8 mouse cellular contexts compared by ENCODE assay signal in genomic region chr15:5117031-5117601, GRCm38 (mm10). TPM values are rescaled to one million over a fixed set of nuclear protein-coding genes. Genes with fewer than 3 reads are reported as not detected.
DNase-seq lines count a peak whose midpoint lies in the region; ATAC-seq and TF ChIP-seq lines count a peak whose summit lies in the region.

No protein-coding gene starts in this region.

- H3ac ChIP-seq in myocyte (ENCODE audit: control insufficient read depth, insufficient read length) = peak overlapping the region; percentile 17

- no peak for TF ChIP-seq POLR2A in myocyte (IDR thresholded peaks at IDR 0.05; ENCODE audit: insufficient read length, low read depth)

- peak overlapping the region; percentile 89 for H3K4me3 ChIP-seq in forebrain, embryonic 10.5 days
- peak overlapping the region; percentile 79 for H3K4me3 ChIP-seq in kidney, postnatal 0 days (replicated peaks; ENCODE audit: low read depth, low read length)
- peak overlapping the region; percentile 95 for H3K4me3 ChIP-seq in myocyte

- 4% methylated on average over 22 of the region's 22 CpGs for WGBS in forebrain, embryonic 10.5 days
- WGBS in kidney, postnatal 0 days = 1% methylated on average over 22 of the region's 22 CpGs

- H3K27me3 ChIP-seq in forebrain, embryonic 10.5 days (ENCODE audit: poor library complexity, severe bottlenecking) = no peaks in the 10 kb centered on the region
- H3K27me3 ChIP-seq in kidney, postnatal 0 days (ENCODE audit: insufficient read depth, low read length) = no peaks in the 10 kb centered on the region
- no peaks in the 10 kb centered on the region for H3K27me3 ChIP-seq in myocyte (ENCODE audit: control insufficient read depth, insufficient read depth, insufficient read length)

- peaks cover 23% of the 10 kb centered on the region for H3K4me1 ChIP-seq in forebrain, embryonic 10.5 days
- no peaks in the 10 kb centered on the region for H3K4me1 ChIP-seq in kidney, postnatal 0 days (replicated peaks; ENCODE audit: insufficient read depth, low read length)

- H3K27ac ChIP-seq in forebrain, embryonic 10.5 days = peak overlapping the region; percentile 96
- peak overlapping the region; percentile 75 for H3K27ac ChIP-seq in kidney, postnatal 0 days

- H3K36me3 ChIP-seq in forebrain, embryonic 10.5 days (replicated peaks) = peaks cover 50% of the 10 kb centered on the region
- peaks cover 30% of the 10 kb centered on the region for H3K36me3 ChIP-seq in kidney, postnatal 0 days (ENCODE audit: insufficient read depth, low read length)
- peaks cover 51% of the 10 kb centered on the region for H3K36me3 ChIP-seq in myocyte (ENCODE audit: control insufficient read depth, insufficient read depth)

- ATAC-seq in cerebellum, adult (ENCODE audit: insufficient number of reproducible peaks, low FRiP score, low TSS enrichment) = no peak
- ATAC-seq in kidney, postnatal 0 days (replicated peaks; ENCODE audit: low FRiP score, low read depth) = no peak

- DNase-seq in cerebellum, adult 11-12 months = peak; percentile 41
- peak; percentile 59 for DNase-seq in A20 (ENCODE audit: low read depth, low spot score)
- no peak for DNase-seq in forebrain, embryonic 10.5 days (ENCODE audit: extremely low spot score, low spot score)
- DNase-seq in kidney, postnatal 0 days (ENCODE audit: low spot score) = peak; percentile 45
- no peak for DNase-seq in gastrocnemius, postnatal 14 days
- DNase-seq in gastrocnemius, adult 18-20 months (ENCODE audit: low spot score) = no peak

- H3K79me2 ChIP-seq in myocyte (ENCODE audit: control insufficient read depth, insufficient read depth) = peaks cover 34% of the 10 kb centered on the region

- peak overlapping the region; percentile 78 for H3K4me2 ChIP-seq in kidney, postnatal 0 days (ENCODE audit: low read length)
- H3K4me2 ChIP-seq in myocyte (ENCODE audit: low read depth) = peak overlapping the region; percentile 95

- no peak for TF ChIP-seq CTCF in kidney, postnatal 0 days (IDR thresholded peaks at IDR 0.05; ENCODE audit: low read depth)

- no peaks in the 10 kb centered on the region for H3K9me3 ChIP-seq in forebrain, embryonic 10.5 days
- H3K9me3 ChIP-seq in kidney, postnatal 0 days (replicated peaks; ENCODE audit: low read length) = no peaks in the 10 kb centered on the region

- intact Hi-C loops in gastrocnemius, postnatal 14 days (cut with DNase I; ENCODE audit: low total_unique reads) = loop anchor here (10.0 kb wide), 1 partner anchor 68 kb away; the partner anchor contains the start of gene Ttc33

- H3K9ac ChIP-seq in kidney, postnatal 0 days (ENCODE audit: low read depth, low read length) = peak overlapping the region; percentile 88

TF ChIP-seq in myocyte, 11 proteins besides CTCF, POLR2A, EP300 and RAD21:
- TF ChIP-seq USF1 (IDR thresholded peaks at IDR 0.05; ENCODE audit: low read depth) = no peak
- TF ChIP-seq TCF12 (IDR thresholded peaks at IDR 0.05; ENCODE audit: insufficient read depth, poor library complexity, severe bottlenecking) = no peak
- TF ChIP-seq MYOG (IDR thresholded peaks at IDR 0.05; ENCODE audit: control insufficient read depth in 1 of 3, insufficient read depth in 1 of 3, insufficient read length in 2 of 3, low read depth in 2 of 3) = no peak
- no peak for TF ChIP-seq CEBPB (IDR thresholded peaks at IDR 0.05; ENCODE audit: insufficient read depth, poor library complexity, severe bottlenecking)
- no peak for TF ChIP-seq TCF3 (IDR thresholded peaks at IDR 0.05; ENCODE audit: insufficient read length, low read depth)
- no peak for TF ChIP-seq POLR2AphosphoS2 (IDR thresholded peaks at IDR 0.05; ENCODE audit: insufficient read length, low read depth)
- no peak for TF ChIP-seq REST (IDR thresholded peaks at IDR 0.05; ENCODE audit: insufficient read depth, insufficient read length)
- TF ChIP-seq SRF (IDR thresholded peaks at IDR 0.05; ENCODE audit: control insufficient read depth, insufficient read length, low read depth) = no peak
- TF ChIP-seq MYOD1 (IDR thresholded peaks at IDR 0.05; ENCODE audit: control insufficient read depth in 1 of 3, insufficient read length in 2 of 3, low read depth in 2 of 3) = no peak
- no peak for TF ChIP-seq MAX (IDR thresholded peaks at IDR 0.05; ENCODE audit: low read depth)
- no peak for TF ChIP-seq E2F4 (IDR thresholded peaks at IDR 0.05; ENCODE audit: insufficient read depth)

RNA-seq across cellular contexts. Expression of gene Rpl37, which starts 0.7 kb away (rescaled TPM):
- 465 and 478 TPM in 2 replicates for polyA plus RNA-seq in forebrain, embryonic 10.5 days (2016; fragmentation: Nextera tagmentation; extraction: Ambion mirVana)
- 742 and 859 TPM in 2 replicates for polyA plus RNA-seq in kidney, postnatal 0 days (2015; fragmentation: Nextera tagmentation; extraction: Ambion mirVana)
- 3,306 TPM for polyA plus RNA-seq in myocyte (2012; fragmentation: generic; extraction: Trizol)
- 100 to 1,000 TPM; 256 to 280 TPM for total RNA-seq in gastrocnemius, postnatal 14 days (2021)
- total RNA-seq in gastrocnemius, adult 18-20 months (2021) = 100 to 1,000 TPM; 186 to 194 TPM

RNA-seq across cellular contexts. Expression of gene Card6, which starts 8.8 kb away (rescaled TPM):
- 0.84 and 1.2 TPM in 2 replicates for polyA plus RNA-seq in forebrain, embryonic 10.5 days (2016; fragmentation: Nextera tagmentation; extraction: Ambion mirVana)
- polyA plus RNA-seq in kidney, postnatal 0 days (2015; fragmentation: Nextera tagmentation; extraction: Ambion mirVana) = 1.4 and 2.2 TPM in 2 replicates
- polyA plus RNA-seq in myocyte (2012; fragmentation: generic; extraction: Trizol) = 4.2 TPM
- total RNA-seq in gastrocnemius, postnatal 14 days (2021) = 1 to 10 TPM; 1.4 to 1.8 TPM
- 1 to 10 TPM; 2.4 to 2.7 TPM for total RNA-seq in gastrocnemius, adult 18-20 months (2021)

RNA-seq across cellular contexts. Expression of gene Prkaa1, which starts 26.5 kb away (rescaled TPM):
- 12.8 and 12.9 TPM in 2 replicates for polyA plus RNA-seq in forebrain, embryonic 10.5 days (2016; fragmentation: Nextera tagmentation; extraction: Ambion mirVana)
- 19.9 and 21.0 TPM in 2 replicates for polyA plus RNA-seq in kidney, postnatal 0 days (2015; fragmentation: Nextera tagmentation; extraction: Ambion mirVana)
- polyA plus RNA-seq in myocyte (2012; fragmentation: generic; extraction: Trizol) = 14.9 TPM
- 10 to 100 TPM; 13.5 to 13.8 TPM for total RNA-seq in gastrocnemius, postnatal 14 days (2021)
- total RNA-seq in gastrocnemius, adult 18-20 months (2021) = 10 to 100 TPM; 10.2 to 10.8 TPM

RNA-seq across cellular contexts. Expression of gene C7, which starts 53.6 kb away (rescaled TPM):
- not detected in 2 replicates for polyA plus RNA-seq in forebrain, embryonic 10.5 days (2016; fragmentation: Nextera tagmentation; extraction: Ambion mirVana)
- 0.32 and 0.50 TPM in 2 replicates for polyA plus RNA-seq in kidney, postnatal 0 days (2015; fragmentation: Nextera tagmentation; extraction: Ambion mirVana)
- polyA plus RNA-seq in myocyte (2012; fragmentation: generic; extraction: Trizol) = not detected
- total RNA-seq in gastrocnemius, postnatal 14 days (2021) = under 1 TPM; 0.16 TPM
- 1 to 10 TPM; 1.7 to 5.1 TPM for total RNA-seq in gastrocnemius, adult 18-20 months (2021)

Comparison
In these comparisons a context has a peak if more than half of its experiments do, and no peak if none do; other contexts are left out.
1. DNase-seq: peak in cerebellum, adult 11-12 months (single experiment), A20 (single experiment) and kidney, postnatal 0 days (single experiment); none in forebrain, embryonic 10.5 days (single experiment), gastrocnemius, postnatal 14 days (single experiment) and gastrocnemius, adult 18-20 months (single experiment).
2. Peak in every context shown above with its lines, with median percentiles within 50 percentile points of each other: H3K4me3 ChIP-seq.